Mouse (Mus musculus): Measurements from ENCODE around the gene Inha.

Gene Inha

GRCm38 (mm10) chr1:75521321-75522031 is 14.6 kb downstream of the Inha start, which contains the start of gene Stk11ip:
Gene Stk11ip (plus strand): TSS chr1:75521529.
- DNase-seq: peak; percentile 85

- DNase-seq: no peak
Observed at GRCm38 (mm10) chr1:75524679-75525078, 17.8 kb downstream of the Inha start.

DNA sequence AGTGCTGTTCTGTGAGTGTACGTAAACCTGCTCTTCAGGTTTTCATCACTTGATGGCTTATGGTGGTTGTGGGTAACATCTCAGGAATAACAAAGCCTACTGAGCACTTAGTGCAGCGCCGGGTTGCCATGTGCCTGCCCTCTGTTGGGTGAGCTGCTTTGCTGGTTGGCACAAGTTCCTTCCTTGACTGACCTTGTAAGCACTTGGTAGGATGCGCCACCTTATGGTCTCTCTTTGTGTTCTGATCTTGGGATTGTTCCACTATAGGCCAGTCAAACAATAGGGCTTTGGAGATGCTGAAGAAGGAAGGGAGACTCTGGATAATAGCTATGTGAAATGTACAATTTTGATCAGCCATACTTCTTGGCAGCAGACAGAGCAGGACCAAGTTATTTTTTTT is 23.7 kb downstream of the Inha start:
- no peak for DNase-seq

GRCm38 (mm10) chr1:75532280-75533172 is 25.6 kb downstream of the Inha start:
- no peak for DNase-seq

DNA sequence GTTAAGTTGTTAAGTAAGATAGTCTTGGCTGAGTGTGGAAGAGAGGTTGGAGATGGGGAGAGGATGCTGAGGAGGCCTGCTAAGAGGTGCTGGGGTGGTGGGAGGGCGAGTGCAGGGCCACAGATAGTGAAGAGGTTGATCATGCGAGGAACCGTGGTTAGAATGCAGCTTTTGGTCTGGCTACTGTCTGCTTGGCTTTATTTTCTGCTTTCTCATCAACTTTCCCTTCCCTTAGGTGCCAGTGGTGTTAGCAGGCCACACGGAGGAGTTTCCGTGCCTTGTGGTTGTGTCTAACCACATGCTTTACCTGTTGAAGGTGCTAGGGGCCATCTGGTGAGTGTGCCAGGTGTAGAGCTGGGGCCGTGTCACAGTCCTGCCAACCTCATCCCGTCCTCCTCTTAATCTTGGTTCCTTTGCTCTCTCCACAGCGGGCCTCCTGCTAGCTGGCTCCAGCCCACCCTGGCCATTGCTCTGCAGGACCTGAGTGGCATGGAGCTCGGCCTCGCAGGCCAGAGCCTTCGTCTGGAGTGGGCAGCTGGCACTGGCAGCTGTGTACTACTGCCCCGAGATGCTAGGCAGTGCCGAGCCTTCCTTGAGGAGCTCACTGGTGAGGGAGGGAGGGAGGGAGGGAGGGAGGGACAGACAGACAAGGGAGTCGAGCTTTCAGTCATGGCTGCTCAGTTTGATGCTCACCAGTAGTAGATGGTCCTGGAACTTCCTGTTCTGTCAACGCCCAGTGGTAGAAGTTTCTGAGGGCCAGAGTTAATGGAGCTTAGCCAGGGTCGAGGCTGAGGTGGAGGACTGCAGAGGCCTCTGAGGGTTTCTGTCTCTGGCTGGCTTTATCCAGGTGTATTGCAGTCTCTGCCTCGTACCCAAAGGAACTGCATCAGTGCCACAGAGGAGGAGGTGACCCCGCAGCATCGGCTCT is 26.7 kb downstream of the Inha start:
- DNase-seq: no peak

DNA sequence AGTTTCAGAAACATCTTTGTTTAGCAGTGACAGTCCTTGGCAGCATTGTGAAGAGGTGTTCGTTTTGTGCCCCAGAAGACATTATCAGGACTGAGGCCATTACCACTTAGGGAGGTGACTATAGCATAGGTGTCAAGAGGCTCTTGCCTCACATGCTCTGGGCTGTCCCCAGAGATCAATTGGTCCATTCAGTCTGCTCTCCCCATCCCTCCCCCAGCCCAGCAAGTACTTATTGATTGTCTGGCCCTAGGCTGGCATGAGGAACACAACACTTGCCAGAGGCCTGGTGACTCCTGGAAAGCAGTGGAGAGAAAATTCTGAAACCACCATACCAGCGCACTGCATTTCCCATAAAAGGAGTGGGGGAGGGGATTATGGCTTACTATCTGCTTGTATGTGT is 30.7 kb downstream of the Inha start:
- DNase-seq: no peak

- no peak for DNase-seq
Observed at GRCm38 (mm10) chr1:75538597-75539190, 31.8 kb downstream of the Inha start.

- no peak for DNase-seq
Observed at GRCm38 (mm10) chr1:75541496-75541895, 34.6 kb downstream of the Inha start.

- no peak for DNase-seq
Observed at GRCm38 (mm10) chr1:75544351-75544750, 37.5 kb downstream of the Inha start.

- peak; percentile 76 for DNase-seq
Observed at GRCm38 (mm10) chr1:75545965-75546956, 39.4 kb downstream of the Inha start, which contains the start of gene Slc4a3. Gene Slc4a3 (plus strand): TSS chr1:75546266.

DNA sequence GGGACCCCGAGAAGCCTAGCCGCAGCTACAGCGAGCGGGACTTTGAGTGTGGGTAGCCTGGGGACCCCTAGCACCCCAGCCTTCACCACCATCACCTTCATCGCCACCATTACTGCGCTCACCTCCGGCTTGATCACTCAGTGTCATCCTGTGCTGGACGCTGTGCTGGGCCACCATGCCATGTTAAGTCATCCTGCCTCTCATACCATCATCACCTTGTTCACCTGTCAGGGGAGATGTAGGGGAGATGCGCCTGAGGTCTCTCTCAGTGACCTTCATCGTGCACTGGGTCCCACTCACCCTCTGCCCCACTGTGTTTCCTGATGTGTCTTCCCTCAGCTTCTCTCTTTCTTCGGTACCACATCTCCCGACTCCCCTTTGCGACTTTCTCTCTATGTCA is 40.5 kb downstream of the Inha start:
- no peak for DNase-seq

GRCm38 (mm10) chr1:75548083-75548482 is 41.2 kb downstream of the Inha start:
- no peak for DNase-seq

GRCm38 (mm10) chr1:75548871-75549270 is 42.0 kb downstream of the Inha start:
- DNase-seq: no peak

GRCm38 (mm10) chr1:75549289-75550279 is 42.7 kb downstream of the Inha start:
- no peak for DNase-seq

- no peak for DNase-seq
Observed at GRCm38 (mm10) chr1:75550586-75550985, 43.7 kb downstream of the Inha start.

GRCm38 (mm10) chr1:75555680-75556079 is 48.8 kb downstream of the Inha start:
- DNase-seq: no peak

- no peak for DNase-seq
Observed at GRCm38 (mm10) chr1:75556143-75556781, 49.4 kb downstream of the Inha start.

DNA sequence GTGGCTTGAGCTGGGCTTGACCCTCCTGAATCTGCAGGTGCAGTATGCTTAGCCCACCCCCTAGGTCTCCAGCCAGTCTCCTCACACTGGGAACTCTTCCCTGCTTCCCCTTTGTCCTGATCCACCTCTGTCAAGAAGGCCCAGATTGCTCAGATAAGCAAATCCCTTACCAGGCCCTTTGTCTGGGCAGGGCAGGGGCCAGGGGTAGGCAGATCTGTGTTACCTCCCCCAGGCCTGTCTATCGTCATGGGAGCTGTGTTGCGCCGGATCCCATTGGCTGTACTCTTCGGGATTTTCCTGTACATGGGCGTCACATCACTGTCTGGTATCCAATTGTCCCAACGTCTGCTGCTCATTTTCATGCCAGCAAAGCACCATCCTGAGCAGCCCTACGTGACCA is 50.2 kb downstream of the Inha start:
- no peak for DNase-seq
